Mouse (Mus musculus) lung, postnatal 0 days (tissue): ENCODE measurements at regions not wholly inside any gene's neighbourhood (a gene's known extent, or its start where the extent isn't known, plus 50 kb on each side); places are given as distances from the start of the nearest gene placed in this dataset.

Source experiments
- CTCF ChIP-seq: IDR thresholded peaks from 2 replicates; pipeline ENCODE4 v1.5.1; 2016; ENCODE audit warnings: antibody characterized with exemption, mild to moderate bottlenecking
- EP300 ChIP-seq: IDR thresholded peaks from 2 replicates; pipeline ENCODE4 v1.6.1; 2016; ENCODE audit warnings: antibody characterized with exemption, mild to moderate bottlenecking, control low read depth

DNA sequence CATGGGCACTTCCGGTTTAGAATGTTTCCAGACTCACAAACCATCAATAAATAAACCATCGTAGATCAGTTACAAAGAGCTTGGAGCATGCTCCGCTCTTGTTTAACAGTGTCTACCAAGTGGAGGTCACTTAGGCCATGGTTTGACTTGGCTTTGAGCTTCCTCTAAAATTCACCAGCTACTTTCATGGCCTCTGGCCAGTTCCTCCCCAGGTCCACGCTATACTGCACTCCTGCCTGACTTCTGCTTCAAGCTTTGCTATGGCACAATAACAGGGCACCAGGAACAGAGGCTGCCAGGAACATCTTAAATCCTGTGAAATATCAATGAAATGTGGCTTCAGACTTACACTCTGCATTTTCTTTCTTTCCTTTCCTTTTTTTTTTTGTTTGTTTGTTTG, 71.2 kb downstream of the P2ry1 start:
- TF ChIP-seq CTCF (no peak), EP300 (no peak)
